8 mouse cellular contexts compared by ENCODE assay signal in the genomic region with DNA sequence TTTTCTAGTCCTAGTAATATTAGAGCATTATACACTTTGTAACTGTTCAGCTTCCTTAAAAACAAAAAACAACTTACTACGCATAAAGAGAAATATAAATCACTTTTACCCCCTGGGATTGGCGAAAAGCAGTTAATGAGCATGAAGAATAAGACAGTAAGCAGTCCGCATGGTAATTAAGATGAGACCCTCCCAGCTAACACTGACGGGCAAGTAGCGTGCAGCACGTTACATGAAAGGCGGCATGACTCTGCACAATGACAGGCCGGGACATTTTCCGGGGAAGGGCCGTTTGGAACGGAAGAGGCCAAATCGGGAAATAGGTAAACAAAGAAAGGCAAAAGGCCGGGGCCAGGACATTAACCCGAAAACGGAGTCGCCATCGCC. TPM values are rescaled to one million over a fixed set of nuclear protein-coding genes. Genes with fewer than 3 reads are reported as not detected.
DNase-seq lines count a peak whose midpoint lies in the region; ATAC-seq and TF ChIP-seq lines count a peak whose summit lies in the region.

No protein-coding gene starts in this region.

- H3K27me3 ChIP-seq in neural tube, embryonic 11.5 days (ENCODE audit: control insufficient read depth, insufficient read depth, low read length) = no peaks in the 10 kb centered on the region
- H3K27me3 ChIP-seq in liver, adult 2 months (ENCODE audit: control insufficient read depth, insufficient read depth, low read length) = no peaks in the 10 kb centered on the region
- H3K27me3 ChIP-seq in midbrain, postnatal 0 days (ENCODE audit: insufficient read depth, low read length) = no peaks in the 10 kb centered on the region

- H3K27ac ChIP-seq in neural tube, embryonic 11.5 days (ENCODE audit: low read depth, low read length) = peak overlapping the region; percentile 100
- peak overlapping the region; percentile 96 for H3K27ac ChIP-seq in liver, adult 2 months (replicated peaks; ENCODE audit: insufficient read depth, low read depth, low read length)
- H3K27ac ChIP-seq in midbrain, postnatal 0 days (ENCODE audit: low read depth, low read length) = peak overlapping the region; percentile 100

- no peaks in the 10 kb centered on the region; the same call in 1 of the 2 replicates for H3K79me2 ChIP-seq in liver, adult 2 months (ENCODE audit: control insufficient read depth, insufficient read depth, low read length)

- TF ChIP-seq POLR2A in liver, adult 2 months (IDR thresholded peaks at IDR 0.05; ENCODE audit: extremely low read depth, insufficient read depth, low read length) = peak; percentile 43; the same call in 1 of the 2 replicates

- peak overlapping the region; percentile 96 for H3K9ac ChIP-seq in neural tube, embryonic 11.5 days (ENCODE audit: low read length)
- peak overlapping the region; percentile 90 for H3K9ac ChIP-seq in liver, adult 2 months (ENCODE audit: low read depth, low read length)
- H3K9ac ChIP-seq in midbrain, postnatal 0 days (replicated peaks; ENCODE audit: low read length, poor library complexity, severe bottlenecking) = peak overlapping the region; percentile 77

- peak; percentile 88 for DNase-seq in neural tube, embryonic 11.5 days (ENCODE audit: low spot score)
- no peak for DNase-seq in neural tube, embryonic 10.5 days (ENCODE audit: extremely low spot score, low spot score)
- DNase-seq in c-Kit-positive CD71-negative TER-119-negative erythroid progenitor cells, embryonic 14.5 days (ENCODE audit: low read depth) = peak; percentile 67
- DNase-seq in liver, adult 2 months (ENCODE audit: extremely low read depth, low read depth, low spot score) = peak; percentile 95
- peak; percentile 93 for DNase-seq in midbrain, postnatal 0 days (ENCODE audit: low spot score)
- no peak for DNase-seq in adrenal gland, adult 18-20 months (ENCODE audit: low spot score in 2 of 2)
- no peak for DNase-seq in spleen, adult 12 weeks (ENCODE audit: low spot score)

- no peaks in the 10 kb centered on the region for H3K9me3 ChIP-seq in neural tube, embryonic 11.5 days (ENCODE audit: control insufficient read depth, low read length)
- no peaks in the 10 kb centered on the region for H3K9me3 ChIP-seq in midbrain, postnatal 0 days (ENCODE audit: low read length)

- peaks cover 16% of the 10 kb centered on the region for H3K4me1 ChIP-seq in neural tube, embryonic 11.5 days (ENCODE audit: control insufficient read depth, insufficient read depth, low read length)
- H3K4me1 ChIP-seq in liver, adult 2 months (ENCODE audit: control insufficient read depth, insufficient read depth, low read length) = peaks cover 22% of the 10 kb centered on the region
- H3K4me1 ChIP-seq in midbrain, postnatal 0 days (ENCODE audit: insufficient read depth, low read length) = peaks cover 11% of the 10 kb centered on the region; the same call in 1 of the 2 replicates

- under 1% methylated on average over 17 of the region's 17 CpGs for WGBS in neural tube, embryonic 11.5 days
- WGBS in liver, adult 2 months = 0% methylated on average over 17 of the region's 17 CpGs
- under 1% methylated on average over 17 of the region's 17 CpGs for WGBS in midbrain, postnatal 0 days

- H3K36me3 ChIP-seq in neural tube, embryonic 11.5 days (ENCODE audit: control insufficient read depth, insufficient read depth, low read length) = peaks cover 2% of the 10 kb centered on the region
- peaks cover 23% of the 10 kb centered on the region for H3K36me3 ChIP-seq in liver, adult 2 months (ENCODE audit: control insufficient read depth, insufficient read depth, low read length)
- peaks cover 11% of the 10 kb centered on the region; the same call in 1 of the 2 replicates for H3K36me3 ChIP-seq in midbrain, postnatal 0 days (ENCODE audit: insufficient read depth, low read length)

- no peak for TF ChIP-seq CTCF in liver, adult 2 months (IDR thresholded peaks at IDR 0.05; ENCODE audit: low read depth, low read length)
- TF ChIP-seq CTCF in midbrain, postnatal 0 days (IDR thresholded peaks at IDR 0.05) = no peak

- H3K4me2 ChIP-seq in neural tube, embryonic 11.5 days (ENCODE audit: low read depth) = peak overlapping the region; percentile 76
- peak overlapping the region; percentile 62 for H3K4me2 ChIP-seq in midbrain, postnatal 0 days (ENCODE audit: low read depth, low read length, poor library complexity, severe bottlenecking)

- H3K4me3 ChIP-seq in neural tube, embryonic 11.5 days (ENCODE audit: low read depth, low read length) = peak overlapping the region; percentile 65
- peak overlapping the region; percentile 80 for H3K4me3 ChIP-seq in liver, adult 2 months (ENCODE audit: insufficient read depth, low read depth, low read length)
- H3K4me3 ChIP-seq in midbrain, postnatal 0 days (ENCODE audit: low read depth, low read length) = peak overlapping the region; percentile 65

- peak; percentile 78 for ATAC-seq in neural tube, embryonic 11.5 days (ENCODE audit: insufficient read depth, low FRiP score, low TSS enrichment)
- ATAC-seq in hematopoietic stem cell, adult 5-6 weeks (replicated peaks in 1 of 2; ENCODE audit: insufficient read depth in 1 of 2, low FRiP score in 2 of 2, low TSS enrichment in 1 of 2, low read depth in 1 of 2, poor library complexity in 2 of 2, severe bottlenecking in 2 of 2) = peak; percentile 40 to 57
- peak; percentile 81 for ATAC-seq in midbrain, postnatal 0 days (ENCODE audit: low FRiP score)

RNA-seq across cellular contexts. Expression of gene Cox20, which starts 0.9 kb away (rescaled TPM):
- 102 and 104 TPM in 2 replicates for polyA plus RNA-seq in neural tube, embryonic 11.5 days (2014; fragmentation: Nextera tagmentation; extraction: Ambion mirVana)
- total RNA-seq in hematopoietic stem cell, adult 5-6 weeks (2017) = 153 and 199 TPM in 2 replicates
- total RNA-seq in liver, adult 2 months (2014; rRNA removed) = 25.2 and 29.3 TPM in 2 replicates
- 12.8 and 19.6 TPM in 2 replicates for polyA plus RNA-seq in liver, adult 2 months (2012; rRNA removed)
- total RNA-seq in midbrain, postnatal 0 days (2014; rRNA removed) = 32.0 and 57.6 TPM in 2 replicates
- polyA plus RNA-seq in midbrain, postnatal 0 days (2015; fragmentation: Nextera tagmentation; extraction: Ambion mirVana) = 92.4 and 108 TPM in 2 replicates
- 100 to 1,000 TPM in 1 of 2 experiments, 10 to 100 TPM in 1; 88.7 to 117 TPM for total RNA-seq in adrenal gland, adult 18-20 months (2021)

RNA-seq across cellular contexts. Expression of gene Hnrnpu, which starts 19.6 kb away (rescaled TPM):
- polyA plus RNA-seq in neural tube, embryonic 11.5 days (2014; fragmentation: Nextera tagmentation; extraction: Ambion mirVana) = 801 and 816 TPM in 2 replicates
- 575 and 606 TPM in 2 replicates for total RNA-seq in hematopoietic stem cell, adult 5-6 weeks (2017)
- 137 and 162 TPM in 2 replicates for total RNA-seq in liver, adult 2 months (2014; rRNA removed)
- 32.6 and 33.0 TPM in 2 replicates for polyA plus RNA-seq in liver, adult 2 months (2012; rRNA removed)
- 177 and 211 TPM in 2 replicates for total RNA-seq in midbrain, postnatal 0 days (2014; rRNA removed)
- 136 and 161 TPM in 2 replicates for polyA plus RNA-seq in midbrain, postnatal 0 days (2015; fragmentation: Nextera tagmentation; extraction: Ambion mirVana)
- 100 to 1,000 TPM; 341 to 383 TPM for total RNA-seq in adrenal gland, adult 18-20 months (2021)

Comparison
In these comparisons a context has a peak if more than half of its experiments do, and no peak if none do; other contexts are left out.
1. DNase-seq: peak in neural tube, embryonic 11.5 days (single experiment), c-Kit-positive CD71-negative TER-119-negative erythroid progenitor cells, embryonic 14.5 days (single experiment), liver, adult 2 months (single experiment) and midbrain, postnatal 0 days (single experiment); none in neural tube, embryonic 10.5 days (single experiment), adrenal gland, adult 18-20 months (0 of 2) and spleen, adult 12 weeks (single experiment).
2. Peak in every context shown above with its lines, with median percentiles within 50 percentile points of each other: ATAC-seq, H3K27ac ChIP-seq, H3K4me3 ChIP-seq and H3K9ac ChIP-seq.